Mouse (Mus musculus) adrenal gland, postnatal 10 days (tissue): ENCODE data around the gene Camkmt. TPM values are rescaled to one million over a fixed set of nuclear protein-coding genes. Genes with fewer than 3 reads are reported as not detected.

ENCODE experiments used
- DNase-seq: peaks from one replicate; pipeline ENCODE4 v3.0.0; 2021; ENCODE audit warnings: mixed read lengths
- total RNA-seq, 2 experiments: library from RNA; stranded (reverse); gene quantifications; 2 replicates each; pipeline ENCODE4 v1.2.3; 2021

Gene Camkmt
- total RNA-seq, 2 experiments from 2014 or later = 5.7 to 6.8 TPM

- no peak for DNase-seq
Observed at GRCm38 (mm10) chr17:85495012-85495754, 404.8 kb downstream of the Camkmt start.

GRCm38 (mm10) chr17:85495871-85496270 is 405.5 kb downstream of the Camkmt start:
- DNase-seq = no peak

GRCm38 (mm10) chr17:85504888-85505287 is 414.5 kb downstream of the Camkmt start:
- no peak for DNase-seq

DNA sequence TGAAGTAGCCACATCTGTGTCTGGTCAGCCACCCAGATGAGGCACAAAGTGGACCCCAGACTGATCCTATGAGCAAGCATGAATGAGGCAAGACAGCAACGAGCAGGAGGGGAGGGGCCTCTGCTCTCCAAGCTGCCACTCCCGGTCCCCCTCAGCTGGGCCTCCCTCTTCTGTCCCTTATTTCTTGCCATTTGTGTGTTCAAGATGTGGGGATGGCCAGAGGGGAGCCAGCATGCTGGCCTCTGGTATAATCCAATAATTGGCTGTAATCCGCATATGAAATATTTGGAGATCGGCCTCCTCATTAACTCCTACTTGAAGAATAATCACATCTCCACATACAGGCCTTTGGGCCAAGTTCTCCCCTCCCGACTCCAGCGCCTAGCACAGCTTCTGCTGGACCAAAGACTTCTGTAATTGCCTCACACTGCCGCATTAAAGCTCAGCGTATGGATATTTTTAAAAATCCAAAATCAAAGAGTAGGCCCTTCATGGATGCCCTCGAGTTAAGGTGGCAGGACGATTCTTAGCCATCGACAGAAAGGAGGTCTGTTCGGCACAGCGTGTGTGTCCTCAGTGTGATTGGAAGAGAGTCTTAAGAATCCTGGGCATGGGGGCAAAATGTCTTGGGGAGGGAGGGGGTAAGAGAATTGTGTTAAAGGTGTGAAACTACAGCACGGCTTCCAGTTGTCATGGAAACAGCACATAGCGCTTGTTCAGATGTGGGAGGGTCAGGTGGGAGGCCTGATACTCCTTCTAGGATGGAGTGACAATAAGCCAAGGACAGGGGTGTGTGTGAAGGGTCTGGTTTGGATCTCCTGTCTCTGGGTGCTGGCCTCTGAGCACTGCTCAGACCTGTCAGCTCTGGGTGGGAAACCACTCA is 416.1 kb downstream of the Camkmt start:
- DNase-seq = no peak

- no peak for DNase-seq
Observed at GRCm38 (mm10) chr17:85507089-85507460, 416.7 kb downstream of the Camkmt start.

Other genes with a start within 250 kb of the Camkmt start
- gene Ppm1b, start 133.8 kb upstream of the Camkmt start, total RNA-seq = 100 to 1,000 TPM; 107 to 112 TPM
- under 1 TPM; 0.36 to 0.63 TPM for gene Slc3a1, start 62.2 kb upstream of the Camkmt start, total RNA-seq
- 10 to 100 TPM; 30.9 to 43.6 TPM for gene Prepl, start 311 bp upstream of the Camkmt start, total RNA-seq